Mouse (Mus musculus): ENCODE data around the gene Trio.

Gene Trio

GRCm38 (mm10) chr15:27774481-27774880, 251.2 kb downstream of the Trio start:
- DNase-seq (ENCODE audit: low read depth, low spot score): no peak

DNA sequence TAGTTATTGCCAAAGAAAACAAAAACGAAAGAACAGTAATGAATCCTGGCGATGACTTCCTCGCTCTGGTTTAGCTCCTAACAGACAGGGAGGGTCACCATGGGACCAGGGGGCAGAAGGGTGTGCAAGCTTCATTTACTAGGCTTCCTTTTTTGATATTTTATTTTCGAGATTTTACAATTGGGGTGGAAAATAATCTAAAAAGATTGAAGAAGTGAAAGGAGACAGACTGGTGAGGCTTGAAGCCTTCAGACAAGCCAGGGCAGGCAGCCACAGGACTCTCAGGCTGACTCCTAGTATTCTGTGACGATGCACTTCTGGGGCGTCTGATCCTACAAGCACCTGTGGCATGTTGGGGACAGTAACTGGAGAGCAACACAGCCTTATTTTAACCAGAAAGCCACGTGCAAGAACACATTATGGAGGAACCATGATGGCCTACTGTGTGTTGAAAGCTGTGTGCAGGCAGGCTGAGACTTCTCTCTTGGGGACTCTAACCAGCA, 253.5 kb downstream of the Trio start:
- no peak for DNase-seq (ENCODE audit: low read depth, low spot score)

- no peak for DNase-seq (ENCODE audit: low read depth, low spot score)
These were observed 254.1 kb downstream of the Trio start for GRCm38 (mm10) chr15:27771581-27771980.

- no peak for DNase-seq (ENCODE audit: low read depth, low spot score)
These were observed 255.0 kb downstream of the Trio start for GRCm38 (mm10) chr15:27770513-27771196.

GRCm38 (mm10) chr15:27761416-27761815, 264.2 kb downstream of the Trio start:
- no peak for DNase-seq (ENCODE audit: low read depth, low spot score)

GRCm38 (mm10) chr15:27760655-27761054, 265.0 kb downstream of the Trio start:
- DNase-seq (ENCODE audit: low read depth, low spot score): no peak

DNA sequence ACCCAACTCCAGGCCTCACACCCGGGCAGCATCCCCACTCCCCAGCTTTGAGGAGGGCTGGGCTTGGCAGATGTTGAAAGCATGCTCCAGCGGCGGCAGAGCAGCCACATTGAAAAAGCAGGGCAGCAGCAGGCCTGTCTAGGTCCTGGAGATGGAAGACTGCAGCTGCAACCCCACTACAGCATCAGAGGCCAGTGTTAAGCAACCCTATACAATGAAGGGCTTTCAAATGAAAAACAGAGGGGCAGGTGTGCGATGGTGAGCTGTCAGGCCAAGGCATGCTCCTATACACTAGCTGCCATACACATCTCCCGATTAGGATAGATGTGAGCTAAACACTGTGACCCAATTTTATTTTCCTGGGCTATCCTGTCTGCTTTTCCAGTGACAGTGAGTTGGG, 265.8 kb downstream of the Trio start:
- no peak for DNase-seq (ENCODE audit: low read depth, low spot score)

GRCm38 (mm10) chr15:27758680-27759079, 267.0 kb downstream of the Trio start:
- DNase-seq (ENCODE audit: low read depth, low spot score): no peak

- no peak for DNase-seq (ENCODE audit: low read depth, low spot score)
These were observed 269.2 kb downstream of the Trio start for GRCm38 (mm10) chr15:27756426-27756825.

- no peak for DNase-seq (ENCODE audit: low read depth, low spot score)
These were observed 270.9 kb downstream of the Trio start for GRCm38 (mm10) chr15:27754571-27755260.

DNA sequence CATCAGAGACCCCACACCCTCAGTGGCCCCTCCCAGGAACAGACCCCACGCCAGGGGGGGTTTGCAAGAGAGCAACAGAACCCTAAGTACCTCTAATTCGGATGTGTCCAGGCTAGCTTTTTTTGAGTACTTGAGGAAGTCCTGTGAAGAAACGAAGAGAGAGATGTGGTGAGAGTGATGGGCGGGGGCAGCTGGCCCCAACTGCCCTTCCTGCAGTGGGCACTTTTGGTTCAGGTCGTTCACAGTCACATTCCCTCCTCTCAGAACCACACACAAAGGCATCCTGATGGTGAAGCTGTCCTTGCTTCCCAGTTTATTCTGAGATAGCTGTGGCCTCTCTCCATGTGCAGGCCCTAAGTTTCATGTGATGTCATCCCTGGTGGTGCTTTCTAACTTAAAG, 271.7 kb downstream of the Trio start:
- DNase-seq (ENCODE audit: low read depth, low spot score): no peak

DNA sequence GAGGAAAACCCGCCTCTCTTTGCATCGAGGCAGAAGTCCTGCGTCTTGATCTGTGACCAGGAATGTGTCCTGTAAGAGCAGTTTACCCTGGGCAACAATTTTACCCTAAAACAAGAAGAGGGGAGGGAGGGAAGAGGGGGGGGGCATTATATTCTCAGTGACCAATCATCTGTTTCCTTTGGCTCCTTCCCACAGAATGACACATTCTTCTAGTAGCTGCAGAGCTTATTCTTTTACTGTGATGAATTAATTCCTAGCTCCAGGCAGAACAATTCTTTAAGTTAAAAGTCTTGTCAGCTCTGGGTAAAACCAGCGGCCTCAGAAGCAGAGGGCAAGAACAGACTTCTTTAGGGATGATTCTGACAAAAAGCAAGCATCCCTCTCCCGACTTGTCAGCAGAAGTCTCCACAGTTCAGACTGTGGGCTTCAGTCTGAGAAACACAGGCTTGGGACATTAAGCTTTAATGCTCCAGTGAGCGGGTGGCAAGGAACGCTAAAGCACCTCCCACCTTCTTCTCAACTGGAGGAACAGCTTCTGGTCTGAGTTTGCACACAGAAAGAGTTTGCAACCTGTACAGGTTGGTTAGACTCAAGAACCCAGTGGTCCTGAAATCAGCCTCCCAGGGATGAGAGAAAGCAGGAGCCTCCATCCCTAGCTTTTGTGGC, 272.8 kb downstream of the Trio start:
- no peak for DNase-seq (ENCODE audit: low read depth, low spot score)

GRCm38 (mm10) chr15:27751612-27752405, 273.8 kb downstream of the Trio start:
- peak; percentile 70 for DNase-seq (ENCODE audit: low read depth, low spot score)

DNA sequence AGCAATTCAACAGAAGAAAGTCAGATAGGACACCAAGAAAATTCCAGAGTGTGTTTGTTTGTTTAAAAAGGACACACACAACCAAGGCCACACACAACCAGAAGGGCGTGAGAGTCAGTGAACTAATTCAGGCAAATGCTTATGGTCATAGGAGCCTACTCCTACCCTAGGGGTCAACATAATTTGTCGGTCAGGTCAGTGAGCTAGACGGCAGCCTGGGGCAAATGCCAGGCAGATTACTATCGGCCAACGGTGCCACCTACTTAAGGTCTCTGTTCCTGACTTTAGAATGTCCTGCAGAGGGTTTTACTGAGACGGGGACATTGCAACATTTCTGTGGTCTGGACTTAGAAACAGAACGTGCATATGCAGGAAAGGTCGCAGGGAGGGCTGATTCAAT, 276.9 kb downstream of the Trio start:
- DNase-seq (ENCODE audit: low read depth, low spot score): no peak

DNA sequence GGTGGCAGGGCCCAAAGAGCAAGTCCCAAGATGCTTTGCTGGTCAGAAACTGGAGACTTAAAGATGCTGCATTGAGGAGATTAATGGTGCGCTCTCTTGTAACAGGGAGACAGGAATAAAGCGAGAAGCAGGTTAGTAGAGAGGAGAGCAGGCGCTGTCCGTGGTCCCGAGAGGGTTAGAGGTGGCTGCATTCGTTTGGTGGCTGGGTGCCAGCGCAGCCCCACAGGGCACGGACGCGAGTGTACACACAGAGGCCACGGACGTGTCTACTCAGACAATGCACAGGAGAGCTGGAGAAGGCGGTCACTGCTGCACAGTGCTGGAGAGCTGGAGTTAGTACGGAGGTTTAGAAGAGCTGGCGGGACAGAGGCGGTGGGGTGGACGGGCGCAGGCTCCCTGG, 278.1 kb downstream of the Trio start:
- DNase-seq (ENCODE audit: low read depth, low spot score): no peak

DNA sequence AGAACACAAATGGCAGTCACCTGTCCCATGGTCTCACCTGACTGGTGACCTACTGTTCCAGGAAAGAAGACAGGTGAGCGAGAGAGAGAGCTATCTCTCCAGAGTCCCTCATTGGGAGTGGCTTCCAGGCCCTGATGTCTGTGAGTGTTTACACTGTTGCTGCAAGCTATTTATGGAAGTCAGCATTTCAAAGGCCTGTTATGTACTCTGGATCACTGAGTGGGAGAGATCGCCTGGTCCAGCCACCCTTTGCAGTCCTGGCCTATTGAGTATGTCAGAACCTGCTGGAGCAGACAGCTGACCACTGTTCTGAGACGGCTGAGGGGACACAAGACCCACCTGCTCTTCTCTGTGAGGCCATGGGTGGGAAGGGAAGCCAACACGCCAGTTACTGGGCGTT, 280.7 kb downstream of the Trio start:
- DNase-seq (ENCODE audit: low read depth, low spot score): no peak

DNA sequence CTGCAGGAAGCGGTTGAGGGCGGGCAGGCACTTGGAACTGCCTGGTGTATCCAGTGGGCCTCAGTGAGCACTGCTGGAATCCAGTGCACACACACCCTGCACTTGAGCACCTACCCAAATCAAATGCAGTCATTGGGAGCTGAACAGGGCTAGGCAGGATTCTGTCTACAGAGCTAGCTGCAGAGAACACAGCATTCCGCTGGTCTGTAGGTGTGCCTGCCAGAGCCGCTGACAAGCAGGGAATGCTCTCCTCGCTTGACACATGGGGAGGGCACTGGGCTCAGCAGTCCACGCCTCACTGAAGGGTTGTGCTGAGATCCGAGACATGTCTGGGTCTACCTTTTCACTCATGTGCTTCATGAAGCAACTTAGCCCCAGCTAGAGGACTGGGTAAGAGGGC, 285.6 kb downstream of the Trio start:
- no peak for DNase-seq (ENCODE audit: low read depth, low spot score)

DNA sequence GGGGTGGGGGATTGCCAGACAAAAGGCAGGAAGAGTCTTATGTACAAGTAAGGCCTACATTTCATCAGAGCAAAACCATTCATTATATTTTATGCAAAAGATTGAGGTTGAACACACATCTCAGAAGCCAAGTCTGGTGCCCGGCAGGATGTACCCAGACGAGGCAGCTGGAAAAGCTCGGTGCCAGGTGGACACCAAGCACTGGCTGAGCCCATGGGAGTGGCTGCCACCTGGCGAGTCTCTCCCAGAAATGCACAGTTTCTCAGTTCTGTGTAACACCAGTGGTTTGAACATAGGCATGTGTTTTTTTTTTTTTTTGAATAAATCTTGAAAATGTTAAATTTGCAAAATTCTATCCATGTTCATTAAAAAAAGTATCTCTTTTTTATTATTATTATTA, 293.8 kb downstream of the Trio start:
- no peak for DNase-seq (ENCODE audit: low read depth, low spot score)

DNA sequence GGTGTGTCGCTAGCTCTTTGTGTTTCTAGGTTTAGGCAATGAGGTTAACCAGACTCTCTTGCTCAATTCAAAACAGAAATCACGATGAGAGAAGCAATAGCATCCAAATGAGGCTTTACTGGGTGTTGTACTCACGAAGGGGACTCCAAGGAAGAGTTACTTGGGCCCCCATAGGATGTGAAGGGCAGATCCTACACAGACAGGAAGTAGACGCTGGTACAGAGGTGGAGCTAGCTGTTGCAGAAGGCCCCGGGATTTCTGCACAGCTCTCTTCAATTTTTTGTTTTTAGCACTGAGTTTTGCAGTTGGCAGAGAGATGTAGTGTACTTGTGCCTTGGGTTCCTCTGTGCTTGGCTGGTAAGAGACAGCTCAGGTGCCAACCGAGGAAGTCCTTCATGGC, 299.4 kb downstream of the Trio start:
- DNase-seq (ENCODE audit: low read depth, low spot score): peak; percentile 45

- DNase-seq (ENCODE audit: low read depth, low spot score): peak; percentile 41
These were observed 300.6 kb downstream of the Trio start for GRCm38 (mm10) chr15:27724796-27725680.

DNA sequence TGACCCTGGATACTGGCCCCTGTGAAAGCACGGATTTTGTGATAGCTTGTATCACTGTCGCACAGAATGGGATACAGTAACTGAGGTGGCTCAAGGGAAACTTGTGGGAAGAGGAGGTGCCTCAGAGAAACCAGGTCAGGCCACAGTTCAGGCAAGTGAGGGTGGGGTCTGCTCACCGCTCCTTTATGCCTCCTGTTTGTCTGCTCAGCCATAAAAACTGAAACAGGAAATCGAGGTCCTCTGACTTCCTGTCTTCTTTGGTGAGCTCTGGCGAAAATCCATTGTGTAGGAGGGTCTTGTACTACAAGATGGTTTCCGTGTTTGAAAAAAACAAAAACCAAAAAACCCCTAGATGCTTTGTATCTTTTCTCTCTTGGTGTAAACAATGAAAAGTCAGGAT, 301.4 kb downstream of the Trio start:
- peak; percentile 74 for DNase-seq (ENCODE audit: low read depth, low spot score)

Data from CD4-positive helper T cell, adult 2 months (primary cell).